Mouse (Mus musculus) lung, embryonic 15.5 days (tissue): ENCODE measurements around the gene Cst7. TPM values are rescaled to one million over a fixed set of nuclear protein-coding genes. Genes with fewer than 3 reads are reported as not detected.
"Not testable (repeated sequence)": the region's sequence is repeated elsewhere in the genome, so short reads cannot be mapped to it uniquely, and the experiment has no call there.

Experiments used
- ATAC-seq: fragments of 200-750 bp; cut with Nextera tagmentation; 2 replicates; pipeline ENCODE4 v1.8.0; 2017; ENCODE audit warnings: moderate number of reproducible peaks, borderline replicate concordance; ENCODE audit not compliant: low FRiP score, low TSS enrichment; ENCODE audit errors: extremely low read depth
- H3K27ac ChIP-seq: fragments of 300-500 bp; sonication (generic); 2 replicates; pipeline ENCODE4 v1.5.1; 2015; ENCODE audit warnings: moderate library complexity, mild to moderate bottlenecking, inconsistent platforms
- H3K27me3 ChIP-seq: fragments of 300-500 bp; sonication (generic); 2 replicates; pipeline ENCODE4 v1.6.1; 2015; ENCODE audit warnings: inconsistent platforms
- H3K36me3 ChIP-seq: fragments of 300-500 bp; sonication (generic); 2 replicates; pipeline ENCODE4 v1.6.1; 2015; ENCODE audit warnings: inconsistent platforms
- H3K4me1 ChIP-seq: fragments of 300-500 bp; sonication (generic); 2 replicates; pipeline ENCODE4 v1.6.1; 2015; ENCODE audit warnings: inconsistent platforms
- H3K4me2 ChIP-seq: fragments of 300-500 bp; sonication (generic); 2 replicates; pipeline ENCODE4 v1.6.1; 2015; ENCODE audit warnings: inconsistent platforms, mild to moderate bottlenecking, moderate library complexity
- H3K4me3 ChIP-seq: fragments of 300-500 bp; sonication (generic); 2 replicates; pipeline ENCODE4 v1.5.1; 2015; ENCODE audit warnings: mild to moderate bottlenecking, inconsistent platforms
- H3K9ac ChIP-seq: fragments of 300-500 bp; sonication (generic); 2 replicates; pipeline ENCODE4 v1.6.1; 2015; ENCODE audit warnings: inconsistent platforms
- H3K9me3 ChIP-seq: fragments of 300-500 bp; sonication (generic); 2 replicates; pipeline ENCODE4 v1.6.1; 2016; ENCODE audit warnings: inconsistent platforms
- WGBS: fragments of 180-500 bp; shearing (Covaris S2); methylation state at CpG from one replicate; pipeline ENCODE4 v1.1.7; 2015; 5-methylcytosine and 5-hydroxymethylcytosine counted together
- polyA plus RNA-seq: library from polyadenylated mRNA; unstranded; fragments of >200 nt; fragmentation: Nextera tagmentation; extraction: Ambion mirVana; gene quantifications from 2 replicates; pipeline ENCODE4 v1.2.1, GENCODE M21; 2015

The Cst7 gene
- polyA plus RNA-seq, result 0.38 and 0.96 TPM in 2 replicates

GRCm38 (mm10) chr2:150569847-150570590 is at the start of gene Cst7:
Gene Cst7 (plus strand): TSS chr2:150570415.
- ATAC-seq, result no peak

GRCm38 (mm10) chr2:150525703-150526207 is 44.5 kb upstream of the Cst7 start:
- no peaks in the 10 kb centered on the region for H3K4me1 ChIP-seq
- no peak overlapping the region for H3K9ac ChIP-seq
- H3K27ac ChIP-seq, result no peak overlapping the region
- H3K4me3 ChIP-seq, result peak overlapping the region; percentile 31
- H3K9me3 ChIP-seq, result no peaks in the 10 kb centered on the region
- no peaks in the 10 kb centered on the region for H3K36me3 ChIP-seq
- WGBS, result 1% methylated on average over 42 of the region's 42 CpGs
- peak overlapping the region; percentile 58 for H3K4me2 ChIP-seq
- no peak for ATAC-seq
- peaks cover 23% of the 10 kb centered on the region for H3K27me3 ChIP-seq

More at GRCm38 (mm10) chr2:150569847-150570590, at the start of gene Cst7:
- Histone ChIP-seq H3K36me3 (no peaks in the 10 kb centered on the region), H3K27ac (no peak within 1 kb of the TSS), H3K27me3 (no peaks in the 10 kb centered on the region), H3K4me3 (no peak within 1 kb of the TSS), H3K4me1 (no peaks in the 10 kb centered on the region), H3K9me3 (no peaks in the 10 kb centered on the region), H3K9ac (no peak within 1 kb of the TSS), H3K4me2 (no peak within 1 kb of the TSS)
- 63% methylated on average over 11 of the region's 11 CpGs for WGBS

GRCm38 (mm10) chr2:150549576-150549975 is 20.6 kb upstream of the Cst7 start:
- not testable (repeated sequence) for H3K9ac ChIP-seq, H3K27ac ChIP-seq, H3K36me3 ChIP-seq, ATAC-seq, H3K4me3 ChIP-seq, H3K4me2 ChIP-seq, H3K27me3 ChIP-seq, H3K9me3 ChIP-seq, H3K4me1 ChIP-seq
- WGBS, result 69% methylated on average over 10 of the region's 10 CpGs

- H3K4me1 ChIP-seq, result no peaks in the 10 kb centered on the region
- no peak overlapping the region for H3K9ac ChIP-seq
- no peaks in the 10 kb centered on the region for H3K9me3 ChIP-seq
- no peaks in the 10 kb centered on the region for H3K27me3 ChIP-seq
- H3K36me3 ChIP-seq, result no peaks in the 10 kb centered on the region
- WGBS, result 48% methylated on average over 3 of the region's 3 CpGs
- no peak for ATAC-seq
- no peak overlapping the region for H3K27ac ChIP-seq
- H3K4me3 ChIP-seq, result no peak overlapping the region
- no peak overlapping the region for H3K4me2 ChIP-seq
Measured at GRCm38 (mm10) chr2:150558568-150558967, 11.6 kb upstream of the Cst7 start.

GRCm38 (mm10) chr2:150567051-150567450 is 3.2 kb upstream of the Cst7 start:
- Histone ChIP-seq H3K4me2 (no peak overlapping the region), H3K9me3 (no peaks in the 10 kb centered on the region), H3K36me3 (no peaks in the 10 kb centered on the region), H3K4me3 (no peak overlapping the region), H3K4me1 (no peaks in the 10 kb centered on the region), H3K27ac (no peak overlapping the region), H3K27me3 (no peaks in the 10 kb centered on the region), H3K9ac (no peak overlapping the region)
- 36% methylated on average over 2 of the region's 2 CpGs for WGBS
- no peak for ATAC-seq

- Histone ChIP-seq H3K4me2 (no peak overlapping the region), H3K9ac (no peak overlapping the region), H3K27me3 (no peaks in the 10 kb centered on the region), H3K9me3 (no peaks in the 10 kb centered on the region), H3K27ac (no peak overlapping the region), H3K4me1 (no peaks in the 10 kb centered on the region), H3K4me3 (no peak overlapping the region), H3K36me3 (no peaks in the 10 kb centered on the region)
- ATAC-seq, result no peak
- WGBS, result 83% methylated on average over 2 of the region's 2 CpGs
Measured at GRCm38 (mm10) chr2:150570761-150571160, 546 bp downstream of the Cst7 start.

- no peaks in the 10 kb centered on the region for H3K4me1 ChIP-seq
- no peak for ATAC-seq
- no peak overlapping the region for H3K27ac ChIP-seq
- H3K4me2 ChIP-seq, result no peak overlapping the region
- H3K4me3 ChIP-seq, result no peak overlapping the region
- WGBS, result 89% methylated on average over 3 of the region's 3 CpGs
- no peaks in the 10 kb centered on the region for H3K27me3 ChIP-seq
- no peaks in the 10 kb centered on the region for H3K36me3 ChIP-seq
- no peaks in the 10 kb centered on the region for H3K9me3 ChIP-seq
- H3K9ac ChIP-seq, result no peak overlapping the region
Measured at GRCm38 (mm10) chr2:150572463-150572862, 2.2 kb downstream of the Cst7 start.

GRCm38 (mm10) chr2:150576256-150576655 is 6.0 kb downstream of the Cst7 start:
- no peaks in the 10 kb centered on the region for H3K36me3 ChIP-seq
- no peak overlapping the region for H3K9ac ChIP-seq
- no peaks in the 10 kb centered on the region for H3K9me3 ChIP-seq
- 92% methylated on average over 1 of the region's 1 CpGs for WGBS
- ATAC-seq, result no peak
- H3K4me1 ChIP-seq, result no peaks in the 10 kb centered on the region
- H3K4me3 ChIP-seq, result no peak overlapping the region
- H3K4me2 ChIP-seq, result no peak overlapping the region
- H3K27ac ChIP-seq, result no peak overlapping the region
- H3K27me3 ChIP-seq, result no peaks in the 10 kb centered on the region

- H3K36me3 ChIP-seq, result peaks cover 3% of the 10 kb centered on the region; the same call in 1 of the 2 replicates
- H3K4me2 ChIP-seq, result no peak overlapping the region
- H3K27ac ChIP-seq, result no peak overlapping the region
- no peaks in the 10 kb centered on the region for H3K27me3 ChIP-seq
- H3K9ac ChIP-seq, result no peak overlapping the region
- no peak overlapping the region for H3K4me3 ChIP-seq
- no peaks in the 10 kb centered on the region for H3K9me3 ChIP-seq
- 70% methylated on average over 5 of the region's 5 CpGs for WGBS
- H3K4me1 ChIP-seq, result no peaks in the 10 kb centered on the region
- ATAC-seq, result no peak
Measured at GRCm38 (mm10) chr2:150578603-150579002, 8.4 kb downstream of the Cst7 start.

GRCm38 (mm10) chr2:150579628-150580027 is 9.4 kb downstream of the Cst7 start:
- ATAC-seq, result no peak
- H3K9ac ChIP-seq, result no peak overlapping the region
- peaks cover 7% of the 10 kb centered on the region; the same call in 1 of the 2 replicates for H3K36me3 ChIP-seq
- no peaks in the 10 kb centered on the region for H3K4me1 ChIP-seq
- no peak overlapping the region for H3K27ac ChIP-seq
- H3K9me3 ChIP-seq, result no peaks in the 10 kb centered on the region
- H3K4me3 ChIP-seq, result no peak overlapping the region
- no peaks in the 10 kb centered on the region for H3K27me3 ChIP-seq
- no peak overlapping the region for H3K4me2 ChIP-seq
- WGBS, result 74% methylated on average over 1 of the region's 1 CpGs

- no peaks in the 10 kb centered on the region for H3K9me3 ChIP-seq
- no peak for ATAC-seq
- no peak overlapping the region for H3K4me2 ChIP-seq
- H3K27ac ChIP-seq, result no peak overlapping the region
- H3K36me3 ChIP-seq, result peaks cover 42% of the 10 kb centered on the region
- WGBS, result 76% methylated on average over 11 of the region's 11 CpGs
- no peak overlapping the region for H3K9ac ChIP-seq
- no peaks in the 10 kb centered on the region for H3K4me1 ChIP-seq
- no peak overlapping the region for H3K4me3 ChIP-seq
- no peaks in the 10 kb centered on the region for H3K27me3 ChIP-seq
Measured at GRCm38 (mm10) chr2:150589076-150589475, 18.9 kb downstream of the Cst7 start.

GRCm38 (mm10) chr2:150595411-150596190 is 25.4 kb downstream of the Cst7 start:
- H3K27ac ChIP-seq, result no peak overlapping the region
- no peak overlapping the region for H3K9ac ChIP-seq
- no peaks in the 10 kb centered on the region for H3K9me3 ChIP-seq
- H3K36me3 ChIP-seq, result peaks cover 12% of the 10 kb centered on the region
- WGBS, result 73% methylated on average over 3 of the region's 3 CpGs
- H3K4me1 ChIP-seq, result no peaks in the 10 kb centered on the region
- no peak overlapping the region for H3K4me2 ChIP-seq
- H3K4me3 ChIP-seq, result no peak overlapping the region
- no peaks in the 10 kb centered on the region for H3K27me3 ChIP-seq
- no peak for ATAC-seq
